Mouse (Mus musculus) forebrain, embryonic 11.5 days (tissue): Measurements from ENCODE around the gene Apol7a. TPM values are rescaled to one million over a fixed set of nuclear protein-coding genes. Genes with fewer than 3 reads are reported as not detected.

Experiments
- ATAC-seq: fragments of 200-750 bp; cut with Nextera tagmentation; replicated peaks from 2 replicates; pipeline ENCODE4 v1.8.0; 2017; ENCODE audit warnings: moderate TSS enrichment; ENCODE audit not compliant: low FRiP score
- DNase-seq: peaks from one replicate; pipeline ENCODE4 v3.0.0-alpha.2; 2017; ENCODE audit warnings: low spot score
- H3K27ac ChIP-seq: fragments of 300-500 bp; sonication (generic); 2 replicates; pipeline ENCODE4 v1.5.1; 2014; ENCODE audit warnings: low read depth, low read length
- H3K27me3 ChIP-seq: fragments of 300-500 bp; sonication (generic); 2 replicates; pipeline ENCODE4 v1.6.1; 2014; ENCODE audit warnings: mild to moderate bottlenecking, low read length, mixed read lengths; ENCODE audit not compliant: control insufficient read depth, insufficient read depth
- H3K36me3 ChIP-seq: fragments of 300-500 bp; sonication (generic); 2 replicates; pipeline ENCODE4 v1.6.1; 2014; ENCODE audit warnings: mild to moderate bottlenecking, low read length, moderate library complexity, mixed read lengths; ENCODE audit not compliant: control insufficient read depth, insufficient read depth
- H3K4me1 ChIP-seq: fragments of 300-500 bp; sonication (generic); replicated peaks from 2 replicates; pipeline ENCODE4 v1.6.1; 2014; ENCODE audit warnings: low read length, mixed read lengths; ENCODE audit not compliant: control insufficient read depth, insufficient read depth
- H3K4me2 ChIP-seq: fragments of 300-500 bp; sonication (generic); 2 replicates; pipeline ENCODE4 v1.6.1; 2014; ENCODE audit warnings: low read depth, mild to moderate bottlenecking, low read length, moderate library complexity, mixed read lengths; ENCODE audit not compliant: severe bottlenecking
- H3K4me3 ChIP-seq: fragments of 300-500 bp; sonication (generic); 2 replicates; pipeline ENCODE4 v1.5.1; 2014; ENCODE audit warnings: low read depth, low read length
- H3K9ac ChIP-seq: fragments of 300-500 bp; sonication (generic); 2 replicates; pipeline ENCODE4 v1.6.1; 2014; ENCODE audit warnings: low read length
- H3K9me3 ChIP-seq: fragments of 300-500 bp; sonication (generic); 2 replicates; pipeline ENCODE4 v1.6.1; 2016; ENCODE audit warnings: low read length, mixed read lengths; ENCODE audit not compliant: control insufficient read depth
- WGBS: fragments of 180-500 bp; shearing (Covaris S2); extraction: QIAGEN DNeasy Blood & Tissue Kit; methylation state at CpG from one replicate; pipeline ENCODE4 v1.1.7; 2014; 5-methylcytosine and 5-hydroxymethylcytosine counted together
- polyA plus RNA-seq: library from polyadenylated mRNA; unstranded; fragments of >200 nt; fragmentation: Nextera tagmentation; extraction: Ambion mirVana; gene quantifications from 2 replicates; pipeline ENCODE4 v1.2.1, GENCODE M21; 2014

Gene Apol7a
- polyA plus RNA-seq, 1 experiment from 2014 or later: not detected

DNA sequence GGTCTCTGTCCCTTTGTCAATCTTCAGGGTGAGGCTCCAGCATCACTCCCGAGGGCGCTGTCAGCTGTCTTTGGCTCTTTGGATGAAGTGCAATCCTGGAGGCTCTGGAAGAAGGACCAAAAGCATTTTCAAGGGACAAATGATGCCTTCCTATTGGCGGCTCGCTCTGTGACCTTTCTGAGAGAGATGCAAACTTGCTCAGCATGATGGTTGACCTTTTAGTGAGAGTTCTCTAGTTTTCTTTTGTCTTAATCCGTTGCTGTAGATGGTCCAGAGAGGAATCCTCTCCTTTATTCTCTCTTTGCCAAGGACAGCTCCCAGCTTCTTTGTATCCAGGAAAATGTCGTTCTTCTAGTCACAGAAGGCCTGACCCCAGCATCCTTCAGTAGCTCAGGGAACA is 39.8 kb downstream of the Apol7a start:
- Histone ChIP-seq H3K36me3 (no peaks in the 10 kb centered on the region), H3K9me3 (no peaks in the 10 kb centered on the region), H3K27ac (no peak overlapping the region), H3K4me2 (peak overlapping the region; percentile 54), H3K4me1 (peaks cover 30% of the 10 kb centered on the region), H3K4me3 (peak overlapping the region; percentile 22), H3K27me3 (0 out of 2 replicates have a peak, but pooled peaks cover 2% of the 10 kb centered on the region), H3K9ac (peak overlapping the region; percentile 70)
- WGBS: 9% methylated on average over 6 of the region's 6 CpGs
- no peak for DNase-seq
- peak; percentile 47 for ATAC-seq

DNA sequence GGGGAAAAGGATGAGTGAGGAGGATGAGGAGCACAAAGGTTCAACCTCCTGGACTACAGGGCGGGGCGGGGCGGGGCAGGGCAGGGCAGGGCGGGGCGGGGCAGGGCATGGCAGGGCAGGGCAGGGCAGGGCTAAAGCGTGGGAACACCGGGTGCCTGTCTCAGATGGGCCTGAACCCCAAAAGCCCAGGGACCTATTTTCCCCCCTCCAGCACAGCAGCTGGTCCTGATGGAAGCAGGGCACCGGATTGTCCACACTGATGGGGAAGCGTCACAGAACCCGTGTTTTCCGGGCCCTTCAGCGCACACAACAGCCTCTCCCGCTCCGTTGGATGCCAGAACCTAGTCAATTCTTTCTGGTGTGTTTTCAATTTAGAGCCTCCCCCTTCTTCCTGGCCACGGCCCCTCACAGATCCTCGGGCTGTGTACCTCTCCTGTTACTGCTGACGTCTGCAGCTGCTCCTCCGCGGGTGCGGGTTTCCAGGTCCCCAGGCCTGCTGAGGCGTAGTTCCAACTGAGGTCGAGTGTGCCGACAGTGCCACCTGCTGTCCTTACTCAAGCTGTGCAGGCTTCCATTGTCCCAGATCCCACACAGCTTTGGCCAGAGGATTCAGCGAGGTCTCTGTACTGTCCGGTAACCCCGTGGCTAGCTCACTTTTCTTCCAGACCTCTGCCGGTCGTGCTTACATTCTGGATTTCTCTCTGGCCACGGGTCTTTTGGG is 40.4 kb downstream of the Apol7a start:
- peak overlapping the region; percentile 54 for H3K4me2 ChIP-seq
- H3K9me3 ChIP-seq: no peaks in the 10 kb centered on the region
- peak overlapping the region; percentile 22 for H3K4me3 ChIP-seq
- H3K36me3 ChIP-seq: no peaks in the 10 kb centered on the region
- WGBS: 5% methylated on average over 29 of the region's 29 CpGs
- peaks cover 27% of the 10 kb centered on the region for H3K4me1 ChIP-seq
- DNase-seq (peak; percentile 93), ATAC-seq (peak; percentile 84)
- peak overlapping the region; percentile 70 for H3K9ac ChIP-seq
- H3K27ac ChIP-seq: no peak overlapping the region
- H3K27me3 ChIP-seq: 0 out of 2 replicates have a peak, but pooled peaks cover 2% of the 10 kb centered on the region

- Histone ChIP-seq H3K4me3 (no peak overlapping the region), H3K27ac (no peak overlapping the region), H3K9ac (no peak overlapping the region; the same call in 1 of the 2 replicates), H3K36me3 (no peaks in the 10 kb centered on the region), H3K4me2 (no peak overlapping the region), H3K27me3 (0 out of 2 replicates have a peak, but pooled peaks cover 2% of the 10 kb centered on the region), H3K9me3 (no peaks in the 10 kb centered on the region), H3K4me1 (peaks cover 23% of the 10 kb centered on the region)
- DNase-seq (no peak), ATAC-seq (0 out of 2 replicates have a peak, but pooled peaks have one; percentile 32)
- 19% methylated on average over 11 of the region's 11 CpGs for WGBS
These were observed 42.6 kb downstream of the Apol7a start for GRCm38 (mm10) chr15:77356248-77356810.

DNA sequence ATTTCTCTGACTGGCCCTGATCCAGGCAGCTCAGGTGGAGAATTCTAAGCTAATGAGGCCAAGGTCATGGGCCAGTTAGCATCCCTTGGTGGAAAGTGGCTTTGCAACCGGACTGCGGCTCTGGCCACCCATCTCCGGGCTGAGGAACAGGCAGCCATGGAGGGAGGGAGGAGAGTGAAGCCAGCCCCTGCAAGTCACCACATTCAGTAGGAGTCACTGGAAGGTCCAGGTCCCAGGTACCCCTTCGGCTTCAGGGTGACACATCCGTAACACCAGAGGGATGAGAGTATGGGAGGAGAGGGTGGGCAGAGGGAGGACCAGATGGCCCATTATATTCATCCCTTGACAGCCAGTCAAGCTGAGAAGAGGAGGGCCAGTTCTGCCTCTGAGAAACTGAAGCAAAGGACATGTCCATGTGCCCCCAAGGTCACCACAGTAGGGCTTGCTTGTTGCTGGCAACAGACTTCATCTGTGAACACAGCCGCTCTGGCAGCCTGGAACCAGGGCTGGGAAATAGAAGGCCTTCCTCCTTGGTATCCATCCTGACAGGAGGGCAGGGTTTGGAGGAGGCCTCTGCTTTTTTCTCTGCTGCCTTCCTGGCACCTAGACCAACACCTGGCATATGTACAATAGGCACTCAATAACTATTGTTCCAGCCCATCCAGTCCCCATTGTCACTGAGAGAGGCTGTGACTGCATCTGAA is 43.9 kb downstream of the Apol7a start:
- WGBS: 67% methylated on average over 6 of the region's 6 CpGs
- H3K4me1 ChIP-seq: peaks cover 23% of the 10 kb centered on the region
- H3K36me3 ChIP-seq: no peaks in the 10 kb centered on the region
- no peak overlapping the region for H3K4me2 ChIP-seq
- 0 out of 2 replicates have a peak, but pooled peaks cover 2% of the 10 kb centered on the region for H3K27me3 ChIP-seq
- ATAC-seq (no peak), DNase-seq (no peak)
- H3K9me3 ChIP-seq: no peaks in the 10 kb centered on the region
- no peak overlapping the region for H3K4me3 ChIP-seq
- H3K9ac ChIP-seq: 0 out of 2 replicates have a peak overlapping the region, but pooled peaks have one; percentile 12
- H3K27ac ChIP-seq: no peak overlapping the region

DNA sequence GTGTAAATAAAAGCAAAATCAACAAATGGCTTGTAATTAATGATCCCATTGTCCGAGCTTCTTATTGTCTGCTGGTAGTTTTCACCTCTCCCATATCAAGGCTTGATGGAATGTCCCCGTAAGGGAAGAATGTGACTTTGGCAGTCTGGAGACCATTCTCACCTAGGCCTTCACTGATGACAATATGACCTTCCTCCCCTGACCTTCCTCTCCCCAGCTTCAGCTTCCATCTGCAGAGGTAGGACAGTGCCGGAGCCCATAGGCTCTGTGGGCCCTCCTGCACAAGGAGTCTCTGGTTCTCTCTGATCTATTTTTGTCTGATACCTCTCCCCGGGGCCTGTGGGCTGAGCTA is 44.4 kb downstream of the Apol7a start:
- Histone ChIP-seq H3K27me3 (0 out of 2 replicates have a peak, but pooled peaks cover 2% of the 10 kb centered on the region), H3K4me3 (no peak overlapping the region), H3K4me2 (no peak overlapping the region), H3K4me1 (peaks cover 22% of the 10 kb centered on the region), H3K27ac (no peak overlapping the region), H3K9me3 (no peaks in the 10 kb centered on the region), H3K9ac (no peak overlapping the region), H3K36me3 (no peaks in the 10 kb centered on the region)
- no peak for DNase-seq
- ATAC-seq: no peak
- 57% methylated on average over 4 of the region's 4 CpGs for WGBS

DNA sequence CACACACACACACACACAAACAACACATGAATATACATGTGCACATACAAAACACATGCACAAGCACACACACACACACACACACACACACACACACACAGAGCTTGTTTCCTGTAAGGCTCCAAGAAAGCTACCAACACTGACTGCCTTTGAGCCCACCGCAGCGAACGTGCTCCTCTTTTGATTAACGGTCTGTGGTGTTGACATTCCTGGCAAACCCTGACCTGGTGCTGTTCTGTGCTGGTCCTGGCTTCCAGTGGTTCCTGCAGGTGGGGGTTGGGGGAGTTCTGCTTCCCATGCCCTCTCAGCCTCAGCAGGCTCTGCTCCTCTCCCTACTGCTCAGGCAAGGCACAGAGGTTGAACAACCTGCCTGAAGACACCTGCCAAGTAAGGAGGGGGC is 45.1 kb downstream of the Apol7a start:
- H3K4me3 ChIP-seq: no peak overlapping the region
- 0 out of 2 replicates have a peak, but pooled peaks cover 2% of the 10 kb centered on the region for H3K27me3 ChIP-seq
- no peaks in the 10 kb centered on the region for H3K9me3 ChIP-seq
- no peak overlapping the region for H3K27ac ChIP-seq
- H3K4me1 ChIP-seq: peaks cover 19% of the 10 kb centered on the region
- no peaks in the 10 kb centered on the region for H3K36me3 ChIP-seq
- WGBS: 58% methylated on average over 4 of the region's 4 CpGs
- ATAC-seq (no peak), DNase-seq (no peak)
- H3K9ac ChIP-seq: no peak overlapping the region
- H3K4me2 ChIP-seq: no peak overlapping the region

DNA sequence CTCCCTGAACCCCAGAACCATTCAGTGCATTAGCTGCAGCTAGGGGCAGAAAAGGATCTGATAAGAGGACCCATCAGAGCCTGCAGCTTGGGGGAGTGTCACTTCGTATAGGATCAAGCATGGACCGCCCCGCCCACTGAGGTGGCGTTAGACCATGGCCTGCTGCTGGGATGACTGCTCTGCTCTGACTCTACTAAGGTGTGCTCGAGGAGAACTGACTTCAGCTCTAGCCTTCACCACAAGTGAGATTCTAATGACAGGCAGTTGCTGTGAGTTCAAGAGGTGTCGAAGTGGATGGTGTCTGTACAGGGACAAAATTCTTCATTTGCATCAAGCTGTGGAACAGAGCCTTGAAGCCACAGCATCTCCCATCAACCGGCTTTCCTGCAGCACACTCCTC is 46.0 kb downstream of the Apol7a start:
- Histone ChIP-seq H3K9me3 (no peaks in the 10 kb centered on the region), H3K4me3 (no peak overlapping the region), H3K27ac (no peak overlapping the region), H3K27me3 (0 out of 2 replicates have a peak, but pooled peaks cover under 1% of the 10 kb centered on the region), H3K4me2 (no peak overlapping the region), H3K4me1 (peaks cover 19% of the 10 kb centered on the region), H3K36me3 (no peaks in the 10 kb centered on the region), H3K9ac (no peak overlapping the region)
- DNase-seq (no peak), ATAC-seq (no peak)
- 61% methylated on average over 7 of the region's 7 CpGs for WGBS

GRCm38 (mm10) chr15:77350117-77350516 is 48.8 kb downstream of the Apol7a start:
- H3K36me3 ChIP-seq: no peaks in the 10 kb centered on the region
- no peak overlapping the region for H3K27ac ChIP-seq
- H3K27me3 ChIP-seq: no peaks in the 10 kb centered on the region
- H3K4me3 ChIP-seq: no peak overlapping the region
- DNase-seq (no peak), ATAC-seq (no peak)
- 89% methylated on average over 7 of the region's 7 CpGs for WGBS
- no peaks in the 10 kb centered on the region for H3K9me3 ChIP-seq
- H3K4me1 ChIP-seq: peaks cover 3% of the 10 kb centered on the region
- no peak overlapping the region for H3K4me2 ChIP-seq
- H3K9ac ChIP-seq: no peak overlapping the region
